In the genomic region with DNA sequence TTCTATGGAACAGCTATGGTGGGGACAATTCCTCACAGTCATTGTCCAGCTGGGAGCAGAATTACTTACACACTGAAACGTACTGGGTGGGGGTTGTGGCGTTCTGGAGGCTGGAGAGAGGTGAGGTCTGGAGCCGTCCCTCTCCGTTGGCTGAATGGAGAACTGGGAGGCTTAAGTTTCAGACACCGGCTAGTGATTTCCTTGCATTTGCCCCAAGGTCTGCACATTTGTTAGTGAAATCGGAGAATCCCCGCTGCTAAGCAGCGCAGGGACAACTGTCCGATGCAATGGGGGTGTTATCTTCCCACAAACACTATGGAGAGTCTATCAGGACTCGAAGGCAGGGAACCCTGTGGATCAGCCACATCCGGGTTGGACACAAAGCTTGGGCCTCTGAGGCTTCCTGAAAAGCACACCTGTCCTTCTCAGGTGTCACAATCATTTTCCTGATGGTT, we compare ENCODE assay signal across 12 mouse cellular contexts.
DNase-seq lines count a peak whose midpoint lies in the region; ATAC-seq lines count a peak whose summit lies in the region.
"Had no signal": no experiment of that assay in that cellular context is flagged by ENCODE, and none has a peak within 500 bp of the region (broad histone marks: within the 10 kb centered on the region; RNA-seq: fewer than 3 reads in every experiment).

No protein-coding gene starts in this region.

- no peak overlapping the region for H3K9ac ChIP-seq in forebrain, embryonic 15.5 days (replicated peaks)
- H3K9ac ChIP-seq in kidney, embryonic 15.5 days: no peak overlapping the region
- no peak overlapping the region for H3K9ac ChIP-seq in limb, embryonic 13.5 days
- H3K9ac ChIP-seq: heart, embryonic 15.5 days had no signal

- no peak overlapping the region for H3K4me2 ChIP-seq in forebrain, embryonic 15.5 days (replicated peaks)
- H3K4me2 ChIP-seq in kidney, embryonic 15.5 days: peak overlapping the region; percentile 27; the same call in 1 of the 2 replicates
- peak overlapping the region; percentile 16; the same call in 1 of the 2 replicates for H3K4me2 ChIP-seq in limb, embryonic 13.5 days (replicated peaks)
- H3K4me2 ChIP-seq: heart, embryonic 15.5 days had no signal

- no peaks in the 10 kb centered on the region for H3K36me3 ChIP-seq in forebrain, embryonic 10.5 days (replicated peaks)
- H3K36me3 ChIP-seq in forebrain, embryonic 15.5 days: no peaks in the 10 kb centered on the region
- no peaks in the 10 kb centered on the region for H3K36me3 ChIP-seq in kidney, embryonic 15.5 days
- no peaks in the 10 kb centered on the region for H3K36me3 ChIP-seq in limb, embryonic 13.5 days
- H3K36me3 ChIP-seq: heart, embryonic 15.5 days had no signal

- no peak for ATAC-seq in forebrain, embryonic 15.5 days (replicated peaks)
- ATAC-seq in kidney, embryonic 15.5 days (replicated peaks; ENCODE audit: low FRiP score): peak; percentile 68
- ATAC-seq in limb, embryonic 13.5 days (ENCODE audit: low FRiP score, low read depth): peak; percentile 85
- ATAC-seq: activated CD4-positive, CD25-positive, alpha-beta regulatory T cell, adult 4 months; intestine, postnatal 0 days had no signal

- H3K4me1 ChIP-seq in forebrain, embryonic 10.5 days: peaks cover 23% of the 10 kb centered on the region
- no peaks in the 10 kb centered on the region for H3K4me1 ChIP-seq in forebrain, embryonic 15.5 days
- peaks cover 24% of the 10 kb centered on the region for H3K4me1 ChIP-seq in kidney, embryonic 15.5 days
- H3K4me1 ChIP-seq in limb, embryonic 13.5 days: peaks cover 19% of the 10 kb centered on the region

- no peaks in the 10 kb centered on the region for H3K9me3 ChIP-seq in forebrain, embryonic 10.5 days
- no peaks in the 10 kb centered on the region for H3K9me3 ChIP-seq in forebrain, embryonic 15.5 days
- no peaks in the 10 kb centered on the region for H3K9me3 ChIP-seq in kidney, embryonic 15.5 days (replicated peaks)
- H3K9me3 ChIP-seq in limb, embryonic 13.5 days: no peaks in the 10 kb centered on the region
- H3K9me3 ChIP-seq: heart, embryonic 15.5 days had no signal

- no peak overlapping the region for H3K4me3 ChIP-seq in forebrain, embryonic 10.5 days
- H3K4me3 ChIP-seq in forebrain, embryonic 15.5 days: no peak overlapping the region
- H3K4me3 ChIP-seq in kidney, embryonic 15.5 days (replicated peaks): no peak overlapping the region
- H3K4me3 ChIP-seq in limb, embryonic 13.5 days: no peak overlapping the region
- H3K4me3 ChIP-seq: heart, embryonic 15.5 days had no signal

- H3K27ac ChIP-seq in forebrain, embryonic 10.5 days: peak overlapping the region; percentile 63
- H3K27ac ChIP-seq in forebrain, embryonic 15.5 days (replicated peaks): no peak overlapping the region
- H3K27ac ChIP-seq in kidney, embryonic 15.5 days: 0 out of 2 replicates have a peak overlapping the region, but pooled peaks have one; percentile 18
- H3K27ac ChIP-seq in limb, embryonic 13.5 days: no peak overlapping the region
- H3K27ac ChIP-seq: heart, embryonic 15.5 days had no signal

- no peak for DNase-seq in forebrain, embryonic 10.5 days (ENCODE audit: extremely low spot score, low spot score)
- DNase-seq in kidney, postnatal 4 days: no peak
- DNase-seq in embryo, embryonic 10 days (ENCODE audit: low spot score): peak; percentile 44
- no peak for DNase-seq in right cerebral cortex, postnatal 14 days
- no peak for DNase-seq in right cerebral cortex, postnatal 25 days
- DNase-seq: cerebellum, adult 9-11 months had no signal

- WGBS in forebrain, embryonic 10.5 days: 41% methylated on average over 11 of the region's 11 CpGs
- WGBS in forebrain, embryonic 15.5 days: 63% methylated on average over 11 of the region's 11 CpGs
- WGBS in kidney, embryonic 15.5 days: 27% methylated on average over 11 of the region's 11 CpGs
- WGBS in limb, embryonic 13.5 days: 50% methylated on average over 11 of the region's 11 CpGs

- H3K27me3 ChIP-seq in forebrain, embryonic 10.5 days (ENCODE audit: poor library complexity, severe bottlenecking): peaks cover 7% of the 10 kb centered on the region; the same call in 1 of the 2 replicates
- no peaks in the 10 kb centered on the region for H3K27me3 ChIP-seq in forebrain, embryonic 15.5 days
- H3K27me3 ChIP-seq in kidney, embryonic 15.5 days: no peaks in the 10 kb centered on the region
- no peaks in the 10 kb centered on the region for H3K27me3 ChIP-seq in limb, embryonic 13.5 days
- H3K27me3 ChIP-seq: heart, embryonic 15.5 days had no signal

Comparison
In these comparisons a context has a peak if more than half of its experiments do, and no peak if none do; other contexts are left out.
1. H3K27ac ChIP-seq: peak in forebrain, embryonic 10.5 days (single experiment) and kidney, embryonic 15.5 days (single experiment); none in forebrain, embryonic 15.5 days (single experiment) and limb, embryonic 13.5 days (single experiment).